Mouse (Mus musculus) liver, adult 2 months (tissue): ENCODE data around the gene Ccdc39.

Experiments used
- CTCF ChIP-seq: fragments of 200-500 bp; IDR thresholded peaks from 2 replicates; pipeline ENCODE4 v1.5.1; 2011; ENCODE audit warnings: low read depth, low read length, control low read depth
- POLR2A ChIP-seq: fragments of 200-500 bp; IDR thresholded peaks from 2 replicates; pipeline ENCODE4 v1.6.1; 2011; ENCODE audit warnings: low read length, control low read depth; ENCODE audit not compliant: insufficient read depth; ENCODE audit errors: extremely low read depth

GRCm38 (mm10) chr3:33843801-33844632, at the start of gene Ccdc39:
- no peak for TF ChIP-seq CTCF
- TF ChIP-seq POLR2A: no peak
